Mouse (Mus musculus) adrenal gland, postnatal 25 days (tissue): ENCODE results near the gene Lgals7. TPM values are rescaled to one million over a fixed set of nuclear protein-coding genes. Genes with fewer than 3 reads are reported as not detected.

Experiments used
- total RNA-seq: library from RNA; stranded (reverse); gene quantifications from 2 replicates; pipeline ENCODE4 v1.2.3, GENCODE M21; 2021

Lgals7 gene
- total RNA-seq, 1 experiment from 2014 or later = not detected

Other genes starting within 250 kb of the Lgals7 start
- gene Acp7, start 232.5 kb upstream of the Lgals7 start, total RNA-seq = not detected in 2 replicates
- gene Fbxo27, start 171.0 kb upstream of the Lgals7 start, total RNA-seq = 1.3 and 1.9 TPM in 2 replicates
- 3.9 and 5.3 TPM in 2 replicates for gene Fbxo17, start 147.0 kb upstream of the Lgals7 start, total RNA-seq
- gene Mrps12, start 122.0 kb upstream of the Lgals7 start, total RNA-seq = 78.8 and 86.5 TPM in 2 replicates
- 15.4 and 22.3 TPM in 2 replicates for gene Sars2, start 121.9 kb upstream of the Lgals7 start, total RNA-seq
- gene Ccer2, start 107.7 kb upstream of the Lgals7 start, total RNA-seq = not detected in 2 replicates
- 71.4 and 75.2 TPM in 2 replicates for gene Sirt2, start 97.1 kb upstream of the Lgals7 start, total RNA-seq
- gene Nfkbib, start 96.3 kb upstream of the Lgals7 start, total RNA-seq = 36.8 and 42.6 TPM in 2 replicates
- gene Rinl, start 74.9 kb upstream of the Lgals7 start, total RNA-seq = 2.9 and 3.1 TPM in 2 replicates
- 423 and 491 TPM in 2 replicates for gene Hnrnpl, start 55.3 kb upstream of the Lgals7 start, total RNA-seq
- gene Ech1, start 38.6 kb upstream of the Lgals7 start, total RNA-seq = 445 and 492 TPM in 2 replicates
- gene Lgals4, start 30.0 kb upstream of the Lgals7 start, total RNA-seq = 14.4 and 17.6 TPM in 2 replicates
- gene Capn12, start 17.6 kb downstream of the Lgals7 start, total RNA-seq = 0.21 TPM in 1 of 2 replicates, not detected in the other
- gene Actn4, start 98.5 kb downstream of the Lgals7 start, total RNA-seq = 204 and 206 TPM in 2 replicates
- gene Eif3k, start 118.0 kb downstream of the Lgals7 start, total RNA-seq = 222 and 254 TPM in 2 replicates
- gene Map4k1, start 118.2 kb downstream of the Lgals7 start, total RNA-seq = 1.1 and 1.4 TPM in 2 replicates